Comparison of ENCODE assay signal across 13 mouse cellular contexts in genomic region chr7:16001691-16002090, GRCm38 (mm10). TPM values are rescaled to one million over a fixed set of nuclear protein-coding genes. Genes with fewer than 3 reads are reported as not detected.
A peak's percentile ranks its signal among the peaks of the same experiment; 100 is the strongest.
DNase-seq lines count a peak whose midpoint lies in the region; ATAC-seq and TF ChIP-seq lines count a peak whose summit lies in the region.
"Had no signal": no experiment of that assay in that cellular context is flagged by ENCODE, and none has a peak within 500 bp of the region (broad histone marks: within the 10 kb centered on the region; RNA-seq: fewer than 3 reads in every experiment).

No protein-coding gene starts in this region.

- peak overlapping the region; percentile 82 for H3K27ac ChIP-seq in heart, adult 2 months
- H3K27ac ChIP-seq in spleen, adult 2 months (ENCODE audit: insufficient read depth, low read length): peak overlapping the region; percentile 75
- H3K27ac ChIP-seq in stomach, postnatal 0 days (replicated peaks): peak overlapping the region; percentile 49
- H3K27ac ChIP-seq: hindbrain, embryonic 14.5 days had no signal

- TF ChIP-seq EP300 in heart, adult 2 months (IDR thresholded peaks at IDR 0.05; ENCODE audit: insufficient read depth, low read depth, low read length): no peak
- no peak for TF ChIP-seq EP300 in stomach, postnatal 0 days (optimal IDR thresholded peaks at IDR 0.05)

- H3K9me3 ChIP-seq in stomach, postnatal 0 days (ENCODE audit: control insufficient read depth, low read length): no peaks in the 10 kb centered on the region
- H3K9me3 ChIP-seq: stomach, embryonic 15.5 days had no signal

- intact Hi-C loops in heart, adult 2 months (cut with DNase I): loop anchor here (2.0 kb wide), 1 partner anchor 15 kb away; no protein-coding TSS in a partner anchor
- intact Hi-C loops in heart, postnatal 14 days (cut with DNase I): no loop called here
- intact Hi-C loops in left cerebral cortex, postnatal 10 days (cut with DNase I): no loop called here

- H3K36me3 ChIP-seq in heart, adult 2 months (ENCODE audit: control insufficient read depth, insufficient read depth, low read length): peaks cover 5% of the 10 kb centered on the region
- H3K36me3 ChIP-seq in spleen, adult 2 months (ENCODE audit: control insufficient read depth, insufficient read depth, low read length): peaks cover 12% of the 10 kb centered on the region; the same call in 1 of the 2 replicates
- H3K36me3 ChIP-seq in stomach, postnatal 0 days (ENCODE audit: control insufficient read depth, insufficient read depth, low read length): peaks cover 2% of the 10 kb centered on the region; the same call in 1 of the 2 replicates

- peaks cover 1% of the 10 kb centered on the region for H3K79me2 ChIP-seq in heart, adult 2 months (replicated peaks; ENCODE audit: control insufficient read depth, insufficient read depth, low read length)

- no peak for DNase-seq in heart, adult 2 months
- no peak for DNase-seq in heart, postnatal 14 days
- DNase-seq in spleen, adult 2 months (ENCODE audit: low read depth in 1 of 2, low spot score in 2 of 2): peak in 1 of 2 experiments; percentile 30
- no peak for DNase-seq in spleen, postnatal 10 days (ENCODE audit: low spot score in 2 of 2)
- DNase-seq in stomach, postnatal 0 days (ENCODE audit: low spot score): no peak
- DNase-seq in left cerebral cortex, postnatal 10 days (ENCODE audit: extremely low spot score in 1 of 2, low spot score in 2 of 2): no peak
- no peak for DNase-seq in embryo, embryonic 11 days

- TF ChIP-seq POLR2A in heart, adult 2 months (IDR thresholded peaks at IDR 0.05; ENCODE audit: insufficient read depth, low read depth, low read length): no peak
- no peak for TF ChIP-seq POLR2A in spleen, adult 2 months (IDR thresholded peaks at IDR 0.05; ENCODE audit: low read depth, low read length)

- WGBS in heart, adult 2 months: 76% methylated on average over 1 of the region's 1 CpGs
- WGBS in spleen, adult 2 months: 73% methylated on average over 1 of the region's 1 CpGs
- WGBS in stomach, postnatal 0 days: 67% methylated on average over 1 of the region's 1 CpGs

- H3K4me1 ChIP-seq in heart, adult 2 months (ENCODE audit: control insufficient read depth, insufficient read depth, low read length): peaks cover 29% of the 10 kb centered on the region
- peaks cover 13% of the 10 kb centered on the region; the same call in 1 of the 2 replicates for H3K4me1 ChIP-seq in spleen, adult 2 months (ENCODE audit: control insufficient read depth, insufficient read depth, insufficient read length)
- H3K4me1 ChIP-seq in stomach, postnatal 0 days (replicated peaks; ENCODE audit: control insufficient read depth, insufficient read depth): no peaks in the 10 kb centered on the region; the same call in none of the 2 replicates

- H3K4me2 ChIP-seq in stomach, postnatal 0 days (replicated peaks; ENCODE audit: low read depth): no peak overlapping the region
- H3K4me2 ChIP-seq: hindbrain, embryonic 14.5 days; stomach, embryonic 15.5 days had no signal

- no peak overlapping the region for H3K9ac ChIP-seq in heart, adult 2 months (ENCODE audit: low read depth, low read length)
- H3K9ac ChIP-seq in stomach, postnatal 0 days (ENCODE audit: low read length): no peak overlapping the region
- H3K9ac ChIP-seq: hindbrain, embryonic 14.5 days; stomach, embryonic 15.5 days had no signal

- no peaks in the 10 kb centered on the region for H3K27me3 ChIP-seq in heart, adult 2 months (ENCODE audit: control insufficient read depth, insufficient read depth, low read length)
- no peaks in the 10 kb centered on the region for H3K27me3 ChIP-seq in spleen, adult 2 months (ENCODE audit: control insufficient read depth, insufficient read depth, low read length)
- H3K27me3 ChIP-seq in stomach, postnatal 0 days (ENCODE audit: control insufficient read depth, insufficient read depth, low read length): no peaks in the 10 kb centered on the region
- H3K27me3 ChIP-seq: stomach, embryonic 15.5 days had no signal

- H3K4me3 ChIP-seq in heart, adult 2 months: no peak overlapping the region
- no peak overlapping the region for H3K4me3 ChIP-seq in spleen, adult 2 months (ENCODE audit: extremely low read depth, insufficient read depth, insufficient read length)
- no peak overlapping the region for H3K4me3 ChIP-seq in stomach, postnatal 0 days (ENCODE audit: low read depth, low read length)
- H3K4me3 ChIP-seq: stomach, embryonic 15.5 days had no signal

- ATAC-seq in granulocyte monocyte progenitor cell, adult 5-6 weeks (replicated peaks; ENCODE audit: poor library complexity, severe bottlenecking): peak; percentile 15; the same call in 1 of the 2 replicates
- no peak for ATAC-seq in stomach, postnatal 0 days (ENCODE audit: low FRiP score, low TSS enrichment)

- no peak for TF ChIP-seq CTCF in heart, adult 2 months (IDR thresholded peaks at IDR 0.05)
- no peak for TF ChIP-seq CTCF in spleen, adult 2 months (IDR thresholded peaks at IDR 0.05; ENCODE audit: extremely low read depth, insufficient read depth, insufficient read length, insufficient replicate concordance)
- no peak for TF ChIP-seq CTCF in stomach, postnatal 0 days (IDR thresholded peaks at IDR 0.05; ENCODE audit: low read depth)

RNA-seq across cellular contexts. Expression of gene Ehd2, which starts 34.3 kb away (rescaled TPM):
- 10 to 100 TPM; 76.8 to 91.3 TPM for total RNA-seq in heart, adult 2 months (2021)
- 81.9 and 100 TPM in 2 replicates for polyA plus RNA-seq in heart, adult 2 months (2012; rRNA removed)
- total RNA-seq in heart, postnatal 14 days (2021): 100 to 1,000 TPM; 172 to 182 TPM
- polyA plus RNA-seq in spleen, adult 2 months (2012; rRNA removed): 17.2 and 19.5 TPM in 2 replicates
- total RNA-seq in granulocyte monocyte progenitor cell, adult 5-6 weeks (2014; fragmentation: Nextera tagmentation): not detected in 2 replicates
- total RNA-seq in granulocyte monocyte progenitor cell, adult 5-6 weeks (2017): 0.13 TPM in 1 of 2 replicates, not detected in the other
- polyA plus RNA-seq in stomach, postnatal 0 days (2015; fragmentation: Nextera tagmentation; extraction: Ambion mirVana): 30.7 and 37.7 TPM in 2 replicates
- 1 to 10 TPM; 7.1 to 7.5 TPM for total RNA-seq in left cerebral cortex, postnatal 10 days (2021)
- total RNA-seq: monocyte, adult 5-6 weeks had no signal

RNA-seq across cellular contexts. Expression of gene Bicra, which starts 46.0 kb away (rescaled TPM):
- 1 to 10 TPM; 5.8 to 7.5 TPM for total RNA-seq in heart, adult 2 months (2021)
- polyA plus RNA-seq in heart, adult 2 months (2012; rRNA removed): 5.9 and 8.4 TPM in 2 replicates
- 1 to 10 TPM; 9.1 to 9.7 TPM for total RNA-seq in heart, postnatal 14 days (2021)
- 40.4 and 50.6 TPM in 2 replicates for polyA plus RNA-seq in spleen, adult 2 months (2012; rRNA removed)
- 12.2 and 21.8 TPM in 2 replicates for total RNA-seq in granulocyte monocyte progenitor cell, adult 5-6 weeks (2014; fragmentation: Nextera tagmentation)
- 0.34 and 0.93 TPM in 2 replicates for total RNA-seq in granulocyte monocyte progenitor cell, adult 5-6 weeks (2017)
- polyA plus RNA-seq in stomach, postnatal 0 days (2015; fragmentation: Nextera tagmentation; extraction: Ambion mirVana): 1.8 and 2.3 TPM in 2 replicates
- total RNA-seq in left cerebral cortex, postnatal 10 days (2021): 10 to 100 TPM; 13.4 to 14.1 TPM

RNA-seq across cellular contexts. Expression of gene Nop53, which starts 55.8 kb away (rescaled TPM):
- 100 to 1,000 TPM; 117 to 143 TPM for total RNA-seq in heart, adult 2 months (2021)
- polyA plus RNA-seq in heart, adult 2 months (2012; rRNA removed): 56.3 and 60.0 TPM in 2 replicates
- 100 to 1,000 TPM; 129 to 137 TPM for total RNA-seq in heart, postnatal 14 days (2021)
- 147 and 203 TPM in 2 replicates for polyA plus RNA-seq in spleen, adult 2 months (2012; rRNA removed)
- total RNA-seq in granulocyte monocyte progenitor cell, adult 5-6 weeks (2014; fragmentation: Nextera tagmentation): 70.6 and 105 TPM in 2 replicates
- total RNA-seq in granulocyte monocyte progenitor cell, adult 5-6 weeks (2017): 186 and 221 TPM in 2 replicates
- 139 and 147 TPM in 2 replicates for polyA plus RNA-seq in stomach, postnatal 0 days (2015; fragmentation: Nextera tagmentation; extraction: Ambion mirVana)
- 100 to 1,000 TPM; 104 TPM for total RNA-seq in left cerebral cortex, postnatal 10 days (2021)

RNA-seq across cellular contexts. Expression of gene Zfp541, which starts 59.9 kb away (rescaled TPM):
- total RNA-seq in heart, adult 2 months (2021): not detected
- polyA plus RNA-seq in heart, adult 2 months (2012; rRNA removed): 0.02 and 0.03 TPM in 2 replicates
- total RNA-seq in heart, postnatal 14 days (2021): not detected
- 0.02 and 0.05 TPM in 2 replicates for polyA plus RNA-seq in spleen, adult 2 months (2012; rRNA removed)
- not detected in 2 replicates for total RNA-seq in granulocyte monocyte progenitor cell, adult 5-6 weeks (2014; fragmentation: Nextera tagmentation)
- total RNA-seq in granulocyte monocyte progenitor cell, adult 5-6 weeks (2017): 0.31 TPM in 1 of 2 replicates, not detected in the other
- 0.05 TPM in 2 replicates for polyA plus RNA-seq in stomach, postnatal 0 days (2015; fragmentation: Nextera tagmentation; extraction: Ambion mirVana)
- total RNA-seq in left cerebral cortex, postnatal 10 days (2021): under 1 TPM; 0.26 to 0.58 TPM
- total RNA-seq: liver, adult 2 months; monocyte, adult 5-6 weeks had no signal
- polyA plus RNA-seq: kidney, adult 2 months had no signal

Comparison
In these comparisons a context has a peak if more than half of its experiments do, and no peak if none do; other contexts are left out.
1. RNA of gene Ehd2, which starts 34.3 kb away (total RNA-seq): 172 to 182 TPM in heart, postnatal 14 days and 76.8 to 91.3 TPM in heart, adult 2 months; 7.1 to 7.5 TPM in left cerebral cortex, postnatal 10 days and 0.13 TPM in granulocyte monocyte progenitor cell, adult 5-6 weeks; every median in the first group is over 4 times any median in the second.
2. Peak in every context shown above with its lines, with median percentiles within 50 percentile points of each other: H3K27ac ChIP-seq.